Mouse (Mus musculus): ENCODE results near the gene Tnfrsf21. TPM values are rescaled to one million over a fixed set of nuclear protein-coding genes. Genes with fewer than 3 reads are reported as not detected.
A peak's percentile ranks its signal among the peaks of the same experiment; 100 is the strongest.

Tnfrsf21 gene
- polyA plus RNA-seq, 1 experiment from 2014 or later, result 11.9 TPM

- Histone ChIP-seq H3K4me3 (no peak overlapping the region), H3K27ac (ENCODE audit: poor library complexity, severe bottlenecking) (no peak overlapping the region), H3K36me3 (no peaks in the 10 kb centered on the region), H3K4me1 (replicated peaks) (no peaks in the 10 kb centered on the region), H3K27me3 (replicated peaks) (no peaks in the 10 kb centered on the region), H3K9me3 (replicated peaks) (no peaks in the 10 kb centered on the region), H3K4me2 (no peak overlapping the region), H3K9ac (no peak overlapping the region)
- ATAC-seq (ENCODE audit: insufficient number of reproducible peaks, low FRiP score), result peak; percentile 84
- WGBS, result 71% methylated on average over 6 of the region's 6 CpGs
Observed at GRCm38 (mm10) chr17:43025048-43025447, 8.7 kb downstream of the Tnfrsf21 start.

- ATAC-seq (ENCODE audit: insufficient number of reproducible peaks, low FRiP score), result no peak
- Histone ChIP-seq H3K27me3 (replicated peaks) (no peaks in the 10 kb centered on the region), H3K27ac (ENCODE audit: poor library complexity, severe bottlenecking) (no peak overlapping the region), H3K36me3 (no peaks in the 10 kb centered on the region), H3K9ac (no peak overlapping the region), H3K9me3 (replicated peaks) (no peaks in the 10 kb centered on the region), H3K4me2 (no peak overlapping the region), H3K4me1 (replicated peaks) (no peaks in the 10 kb centered on the region), H3K4me3 (no peak overlapping the region)
- WGBS, result 89% methylated on average over 22 of the region's 22 CpGs
Observed at GRCm38 (mm10) chr17:43025819-43026593, 9.7 kb downstream of the Tnfrsf21 start.

- Histone ChIP-seq H3K36me3 (no peaks in the 10 kb centered on the region), H3K4me3 (no peak overlapping the region), H3K4me1 (replicated peaks) (no peaks in the 10 kb centered on the region), H3K4me2 (no peak overlapping the region), H3K9me3 (replicated peaks) (no peaks in the 10 kb centered on the region), H3K27me3 (replicated peaks) (no peaks in the 10 kb centered on the region), H3K9ac (no peak overlapping the region), H3K27ac (ENCODE audit: poor library complexity, severe bottlenecking) (no peak overlapping the region)
- 84% methylated on average over 4 of the region's 4 CpGs for WGBS
- ATAC-seq (ENCODE audit: insufficient number of reproducible peaks, low FRiP score), result no peak
Observed at GRCm38 (mm10) chr17:43026708-43027107, 10.4 kb downstream of the Tnfrsf21 start.

- H3K9me3 ChIP-seq (replicated peaks), result no peaks in the 10 kb centered on the region
- ATAC-seq (ENCODE audit: insufficient number of reproducible peaks, low FRiP score), result no peak
- H3K4me3 ChIP-seq, result no peak overlapping the region
- H3K36me3 ChIP-seq, result no peaks in the 10 kb centered on the region
- no peak overlapping the region for H3K9ac ChIP-seq
- H3K27ac ChIP-seq (ENCODE audit: poor library complexity, severe bottlenecking), result no peak overlapping the region
- H3K27me3 ChIP-seq (replicated peaks), result no peaks in the 10 kb centered on the region
- WGBS, result 77% methylated on average over 3 of the region's 3 CpGs
- H3K4me2 ChIP-seq, result no peak overlapping the region
- no peaks in the 10 kb centered on the region for H3K4me1 ChIP-seq (replicated peaks)
Observed at GRCm38 (mm10) chr17:43029546-43029945, 13.2 kb downstream of the Tnfrsf21 start.

GRCm38 (mm10) chr17:43030290-43030689 is 13.9 kb downstream of the Tnfrsf21 start:
- Histone ChIP-seq H3K4me2 (no peak overlapping the region), H3K9me3 (replicated peaks) (no peaks in the 10 kb centered on the region), H3K27ac (ENCODE audit: poor library complexity, severe bottlenecking) (no peak overlapping the region), H3K36me3 (no peaks in the 10 kb centered on the region), H3K9ac (no peak overlapping the region), H3K27me3 (replicated peaks) (no peaks in the 10 kb centered on the region), H3K4me3 (no peak overlapping the region), H3K4me1 (replicated peaks) (no peaks in the 10 kb centered on the region)
- WGBS, result 85% methylated on average over 3 of the region's 3 CpGs
- ATAC-seq (ENCODE audit: insufficient number of reproducible peaks, low FRiP score), result no peak

GRCm38 (mm10) chr17:43032489-43033036 is 16.2 kb downstream of the Tnfrsf21 start:
- H3K27me3 ChIP-seq (replicated peaks), result no peaks in the 10 kb centered on the region
- H3K9me3 ChIP-seq (replicated peaks), result no peaks in the 10 kb centered on the region
- H3K4me2 ChIP-seq, result no peak overlapping the region
- 69% methylated on average over 8 of the region's 8 CpGs for WGBS
- no peak overlapping the region for H3K9ac ChIP-seq
- no peak overlapping the region for H3K4me3 ChIP-seq
- no peak for ATAC-seq (ENCODE audit: insufficient number of reproducible peaks, low FRiP score)
- peaks cover under 1% of the 10 kb centered on the region; the same call in 1 of the 2 replicates for H3K36me3 ChIP-seq
- H3K4me1 ChIP-seq (replicated peaks), result no peaks in the 10 kb centered on the region
- H3K27ac ChIP-seq (ENCODE audit: poor library complexity, severe bottlenecking), result no peak overlapping the region

GRCm38 (mm10) chr17:43035386-43035785 is 19.0 kb downstream of the Tnfrsf21 start:
- WGBS, result 84% methylated on average over 2 of the region's 2 CpGs
- no peaks in the 10 kb centered on the region for H3K27me3 ChIP-seq (replicated peaks)

GRCm38 (mm10) chr17:43036058-43036757 is 19.9 kb downstream of the Tnfrsf21 start:
- no peak overlapping the region for H3K4me2 ChIP-seq
- no peaks in the 10 kb centered on the region for H3K9me3 ChIP-seq (replicated peaks)
- no peaks in the 10 kb centered on the region for H3K27me3 ChIP-seq (replicated peaks)
- H3K36me3 ChIP-seq, result peaks cover 10% of the 10 kb centered on the region
- WGBS, result 79% methylated on average over 10 of the region's 10 CpGs
- no peak overlapping the region for H3K4me3 ChIP-seq
- H3K27ac ChIP-seq (ENCODE audit: poor library complexity, severe bottlenecking), result no peak overlapping the region
- H3K4me1 ChIP-seq (replicated peaks), result no peaks in the 10 kb centered on the region
- ATAC-seq (ENCODE audit: insufficient number of reproducible peaks, low FRiP score), result no peak
- no peak overlapping the region for H3K9ac ChIP-seq

More at GRCm38 (mm10) chr17:43035386-43035785, 19.0 kb downstream of the Tnfrsf21 start:
- no peak for ATAC-seq (ENCODE audit: insufficient number of reproducible peaks, low FRiP score)
- Histone ChIP-seq H3K4me3 (no peak overlapping the region), H3K4me2 (no peak overlapping the region), H3K27ac (ENCODE audit: poor library complexity, severe bottlenecking) (no peak overlapping the region), H3K4me1 (replicated peaks) (no peaks in the 10 kb centered on the region), H3K9ac (no peak overlapping the region), H3K9me3 (replicated peaks) (no peaks in the 10 kb centered on the region), H3K36me3 (peaks cover 10% of the 10 kb centered on the region)

GRCm38 (mm10) chr17:43040571-43040970 is 24.2 kb downstream of the Tnfrsf21 start:
- Histone ChIP-seq H3K27ac (ENCODE audit: poor library complexity, severe bottlenecking) (no peak overlapping the region), H3K9ac (no peak overlapping the region), H3K27me3 (replicated peaks) (no peaks in the 10 kb centered on the region), H3K36me3 (peaks cover 13% of the 10 kb centered on the region), H3K4me3 (no peak overlapping the region), H3K4me1 (replicated peaks) (no peaks in the 10 kb centered on the region), H3K4me2 (no peak overlapping the region), H3K9me3 (replicated peaks) (no peaks in the 10 kb centered on the region)
- ATAC-seq (ENCODE audit: insufficient number of reproducible peaks, low FRiP score), result no peak
- WGBS, result 74% methylated on average over 3 of the region's 3 CpGs

- H3K27me3 ChIP-seq (replicated peaks), result no peaks in the 10 kb centered on the region
- no peaks in the 10 kb centered on the region for H3K9me3 ChIP-seq (replicated peaks)
- no peak overlapping the region for H3K4me3 ChIP-seq
- WGBS, result 84% methylated on average over 2 of the region's 2 CpGs
- no peaks in the 10 kb centered on the region for H3K4me1 ChIP-seq (replicated peaks)
- H3K36me3 ChIP-seq, result no peaks in the 10 kb centered on the region
- ATAC-seq (ENCODE audit: insufficient number of reproducible peaks, low FRiP score), result no peak
- H3K27ac ChIP-seq (ENCODE audit: poor library complexity, severe bottlenecking), result no peak overlapping the region
- H3K9ac ChIP-seq, result no peak overlapping the region
- H3K4me2 ChIP-seq, result no peak overlapping the region
Observed at GRCm38 (mm10) chr17:43050619-43051018, 34.3 kb downstream of the Tnfrsf21 start.

- Histone ChIP-seq H3K36me3 (no peaks in the 10 kb centered on the region), H3K9me3 (replicated peaks) (no peaks in the 10 kb centered on the region), H3K9ac (no peak overlapping the region), H3K27ac (ENCODE audit: poor library complexity, severe bottlenecking) (no peak overlapping the region), H3K4me2 (no peak overlapping the region), H3K4me3 (no peak overlapping the region), H3K27me3 (replicated peaks) (no peaks in the 10 kb centered on the region), H3K4me1 (replicated peaks) (no peaks in the 10 kb centered on the region)
- no peak for ATAC-seq (ENCODE audit: insufficient number of reproducible peaks, low FRiP score)
- 95% methylated on average over 1 of the region's 1 CpGs for WGBS
Observed at GRCm38 (mm10) chr17:43052791-43053190, 36.4 kb downstream of the Tnfrsf21 start.

Measured in heart, embryonic 12.5 days (tissue).